Mouse (Mus musculus) liver, embryonic 14 days (tissue): ENCODE measurements around the gene Olfr979. TPM values are rescaled to one million over a fixed set of nuclear protein-coding genes. Genes with fewer than 3 reads are reported as not detected.

Source experiments
- polyA plus RNA-seq: library from polyadenylated mRNA; depleted of rRNA; stranded (reverse); fragments of >200 nt; gene quantifications from 2 replicates; pipeline ENCODE4 v1.2.3, GENCODE M21; 2012; rRNA removed

The Olfr979 gene
- polyA plus RNA-seq, result not detected in 2 replicates

GRCm38 (mm10) chr9:40003365-40003764, at the start of gene Olfr979:
TSS of gene Olfr979 (minus strand) at chr9:40003465.

DNA sequence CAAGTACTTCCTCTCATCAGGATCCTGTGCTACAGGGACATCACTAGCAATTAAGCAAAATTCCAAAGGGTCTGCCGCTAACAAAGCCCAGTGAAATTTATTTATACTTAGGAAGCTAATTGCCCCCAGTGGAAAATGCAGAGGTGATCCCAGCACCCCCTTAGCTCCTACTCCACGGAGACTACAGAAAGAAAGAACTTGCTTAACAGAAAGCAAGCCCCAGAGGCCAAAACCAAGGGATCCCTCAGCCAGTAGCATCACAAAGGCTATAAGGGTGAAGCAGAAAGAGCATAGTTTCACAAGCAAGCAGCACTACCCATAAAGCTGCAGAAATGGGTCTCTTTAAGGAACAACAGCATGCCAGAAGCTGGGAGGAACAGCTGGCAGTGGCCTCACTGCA, 17.9 kb upstream of the Olfr979 start, which contains the start of gene Olfr981:
Gene Olfr981 (plus strand): TSS at position 301 of the 400 bp plus-strand sequence.

GRCm38 (mm10) chr9:40009482-40009881, 6.2 kb upstream of the Olfr979 start, which contains the start of gene Olfr980:
TSS of gene Olfr980 (minus strand) at chr9:40009582.

GRCm38 (mm10) chr9:39991813-39992212, 11.5 kb downstream of the Olfr979 start, which contains the start of gene Olfr978:
TSS of gene Olfr978 (plus strand) at chr9:39992113.

GRCm38 (mm10) chr9:39961033-39961432, 42.2 kb downstream of the Olfr979 start, which contains the start of gene Olfr976:
TSS of gene Olfr976 (minus strand) at chr9:39961133.

DNA sequence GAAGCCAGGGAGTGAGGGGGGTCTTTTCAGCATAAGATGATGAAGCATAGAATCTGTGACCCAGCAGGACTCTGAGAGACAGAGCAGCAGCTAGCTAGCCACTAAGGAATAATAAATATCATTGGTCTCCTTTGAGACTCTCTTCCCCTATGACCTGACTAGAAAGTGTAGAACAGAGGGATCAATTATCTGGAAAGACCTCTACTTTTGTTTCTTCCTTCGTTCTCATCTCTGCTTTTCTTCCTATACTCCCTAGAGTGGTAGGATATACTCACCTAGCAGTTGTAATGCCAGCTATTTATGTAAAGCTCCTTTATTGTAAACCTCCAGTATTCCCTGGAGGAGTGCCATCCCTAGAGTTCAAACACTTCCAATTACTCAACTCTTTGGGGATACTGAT, 51.3 kb downstream of the Olfr979 start, which contains the start of gene Olfr975:
Gene Olfr975 (minus strand): TSS at position 101 of the 400 bp plus-strand sequence.

Other genes with a start within 250 kb of the Olfr979 start
- not detected in 2 replicates for gene Olfr968, start 220.2 kb downstream of the Olfr979 start, polyA plus RNA-seq
- not detected in 2 replicates for gene Olfr969, start 212.5 kb downstream of the Olfr979 start, polyA plus RNA-seq
- gene Olfr970, start 194.6 kb downstream of the Olfr979 start, polyA plus RNA-seq, result not detected in 2 replicates
- not detected in 2 replicates for gene Olfr971, start 166.6 kb downstream of the Olfr979 start, polyA plus RNA-seq
- not detected in 2 replicates for gene Olfr972, start 137.0 kb downstream of the Olfr979 start, polyA plus RNA-seq
- gene Olfr229, start 96.1 kb downstream of the Olfr979 start, polyA plus RNA-seq, result not detected in 2 replicates
- gene Olfr974, start 66.0 kb downstream of the Olfr979 start, polyA plus RNA-seq, result not detected in 2 replicates
- gene Olfr975, start 51.4 kb downstream of the Olfr979 start, polyA plus RNA-seq, result not detected in 2 replicates
- not detected in 2 replicates for gene Olfr976, start 42.3 kb downstream of the Olfr979 start, polyA plus RNA-seq
- gene Olfr978, start 11.4 kb downstream of the Olfr979 start, polyA plus RNA-seq, result not detected in 2 replicates
- not detected in 2 replicates for gene Olfr980, start 6.1 kb upstream of the Olfr979 start, polyA plus RNA-seq
- gene Olfr981, start 18.0 kb upstream of the Olfr979 start, polyA plus RNA-seq, result not detected in 2 replicates
- not detected in 2 replicates for gene Olfr982, start 70.4 kb upstream of the Olfr979 start, polyA plus RNA-seq
- gene Olfr983, start 90.1 kb upstream of the Olfr979 start, polyA plus RNA-seq, result not detected in 2 replicates
- gene Olfr984, start 110.7 kb upstream of the Olfr979 start, polyA plus RNA-seq, result not detected in 2 replicates
- not detected in 2 replicates for gene Olfr985, start 126.7 kb upstream of the Olfr979 start, polyA plus RNA-seq
- not detected in 2 replicates for gene Tmem225, start 144.7 kb upstream of the Olfr979 start, polyA plus RNA-seq
- not detected in 2 replicates for gene Olfr986, start 177.5 kb upstream of the Olfr979 start, polyA plus RNA-seq
- gene Zfp202, start 188.9 kb upstream of the Olfr979 start, polyA plus RNA-seq, result 0.66 and 0.77 TPM in 2 replicates